Mouse (Mus musculus): ENCODE data around the gene Pmpcb. TPM values are rescaled to one million over a fixed set of nuclear protein-coding genes. Genes with fewer than 3 reads are reported as not detected.
A peak's percentile ranks its signal among the peaks of the same experiment; 100 is the strongest.

Pmpcb gene
- polyA plus RNA-seq, 1 experiment, result 14.6 TPM

- Histone ChIP-seq H3K27me3 (ENCODE audit: control insufficient read depth, insufficient read depth, low read length) (no peaks in the 10 kb centered on the region), H3K4me3 (ENCODE audit: low read depth, low read length) (no peak overlapping the region), H3K36me3 (ENCODE audit: control insufficient read depth, insufficient read depth, low read length) (no peaks in the 10 kb centered on the region), H3K27ac (ENCODE audit: insufficient read depth, low read depth, low read length) (no peak overlapping the region), H3K4me1 (ENCODE audit: control insufficient read depth, insufficient read depth, insufficient read length, low read length) (no peaks in the 10 kb centered on the region)
- WGBS, result 87% methylated on average over 3 of the region's 3 CpGs
- TF ChIP-seq POLR2A (IDR thresholded peaks at IDR 0.05; ENCODE audit: low read depth, low read length), result no peak
Observed at GRCm38 (mm10) chr5:21732177-21732911, 4.6 kb upstream of the Pmpcb start.

DNA sequence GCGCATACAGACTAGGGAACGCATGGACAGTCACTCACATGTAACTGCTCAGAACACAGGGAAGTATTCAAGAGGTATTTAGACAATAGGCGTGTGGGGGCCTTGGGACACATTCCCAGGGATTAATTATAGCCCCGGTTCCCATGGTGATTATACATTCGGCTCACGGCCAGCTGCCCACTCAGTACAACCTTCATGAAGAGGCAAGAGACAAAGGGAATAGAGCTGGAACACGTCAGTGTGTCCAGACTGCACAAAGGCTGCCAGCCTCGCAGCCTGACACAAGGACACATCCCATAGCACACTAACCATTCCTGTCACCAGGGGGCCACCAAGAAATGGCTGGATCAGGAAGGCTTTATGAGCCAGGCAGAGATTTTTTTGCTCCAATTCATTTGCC lies 4.0 kb upstream of the Pmpcb start:
- Histone ChIP-seq H3K27me3 (ENCODE audit: control insufficient read depth, insufficient read depth, low read length) (no peaks in the 10 kb centered on the region), H3K4me3 (ENCODE audit: low read depth, low read length) (no peak overlapping the region), H3K36me3 (ENCODE audit: control insufficient read depth, insufficient read depth, low read length) (no peaks in the 10 kb centered on the region), H3K4me1 (ENCODE audit: control insufficient read depth, insufficient read depth, insufficient read length, low read length) (peaks cover 4% of the 10 kb centered on the region; the same call in 1 of the 2 replicates), H3K27ac (ENCODE audit: insufficient read depth, low read depth, low read length) (no peak overlapping the region)
- TF ChIP-seq CTCF (IDR thresholded peaks at IDR 0.05; ENCODE audit: extremely low read depth, insufficient read length, insufficient replicate concordance, low read depth, low read length) (peak; percentile 43; the same call in 1 of the 2 replicates), POLR2A (IDR thresholded peaks at IDR 0.05; ENCODE audit: low read depth, low read length) (no peak)
- 21% methylated on average over 8 of the region's 8 CpGs for whole genome bisulfite sequencing

- peak overlapping the region; percentile 40 for H3K4me3 ChIP-seq (ENCODE audit: low read depth, low read length)
- WGBS, result 61% methylated on average over 20 of the region's 20 CpGs
Observed at GRCm38 (mm10) chr5:21735100-21735499, 1.8 kb upstream of the Pmpcb start.

GRCm38 (mm10) chr5:21735584-21735983 lies 1.4 kb upstream of the Pmpcb start:
- Histone ChIP-seq H3K27me3 (ENCODE audit: control insufficient read depth, insufficient read depth, low read length) (no peaks in the 10 kb centered on the region), H3K4me3 (ENCODE audit: low read depth, low read length) (peak overlapping the region; percentile 49), H3K36me3 (ENCODE audit: control insufficient read depth, insufficient read depth, low read length) (peaks cover 8% of the 10 kb centered on the region), H3K27ac (ENCODE audit: insufficient read depth, low read depth, low read length) (no peak overlapping the region), H3K4me1 (ENCODE audit: control insufficient read depth, insufficient read depth, insufficient read length, low read length) (peaks cover 5% of the 10 kb centered on the region; the same call in 1 of the 2 replicates)
- WGBS, result 14% methylated on average over 10 of the region's 10 CpGs
- TF ChIP-seq CTCF (IDR thresholded peaks at IDR 0.05; ENCODE audit: extremely low read depth, insufficient read length, insufficient replicate concordance, low read depth, low read length), result peak; percentile 77; the same call in 1 of the 2 replicates
- TF ChIP-seq POLR2A (IDR thresholded peaks at IDR 0.05; ENCODE audit: low read depth, low read length), result no peak

More at GRCm38 (mm10) chr5:21735100-21735499, 1.8 kb upstream of the Pmpcb start:
- Histone ChIP-seq H3K27me3 (ENCODE audit: control insufficient read depth, insufficient read depth, low read length) (no peaks in the 10 kb centered on the region), H3K27ac (ENCODE audit: insufficient read depth, low read depth, low read length) (no peak overlapping the region), H3K36me3 (ENCODE audit: control insufficient read depth, insufficient read depth, low read length) (peaks cover 5% of the 10 kb centered on the region), H3K4me1 (ENCODE audit: control insufficient read depth, insufficient read depth, insufficient read length, low read length) (peaks cover 5% of the 10 kb centered on the region; the same call in 1 of the 2 replicates)
- no peak for TF ChIP-seq CTCF (IDR thresholded peaks at IDR 0.05; ENCODE audit: extremely low read depth, insufficient read length, insufficient replicate concordance, low read depth, low read length)
- TF ChIP-seq POLR2A (IDR thresholded peaks at IDR 0.05; ENCODE audit: low read depth, low read length), result no peak

- H3K4me3 ChIP-seq (ENCODE audit: low read depth, low read length), result no peak overlapping the region
- H3K4me1 ChIP-seq (ENCODE audit: control insufficient read depth, insufficient read depth, insufficient read length, low read length), result peaks cover 5% of the 10 kb centered on the region; the same call in 1 of the 2 replicates
- 77% methylated on average over 11 of the region's 11 CpGs for WGBS
- no peak overlapping the region for H3K27ac ChIP-seq (ENCODE audit: insufficient read depth, low read depth, low read length)
- TF ChIP-seq POLR2A (IDR thresholded peaks at IDR 0.05; ENCODE audit: low read depth, low read length) (no peak), CTCF (IDR thresholded peaks at IDR 0.05; ENCODE audit: extremely low read depth, insufficient read length, insufficient replicate concordance, low read depth, low read length) (no peak)
- H3K27me3 ChIP-seq (ENCODE audit: control insufficient read depth, insufficient read depth, low read length), result no peaks in the 10 kb centered on the region
- H3K36me3 ChIP-seq (ENCODE audit: control insufficient read depth, insufficient read depth, low read length), result peaks cover 9% of the 10 kb centered on the region
Observed at GRCm38 (mm10) chr5:21736046-21736445, 895 bp upstream of the Pmpcb start.

- Histone ChIP-seq H3K36me3 (ENCODE audit: control insufficient read depth, insufficient read depth, low read length) (peaks cover 19% of the 10 kb centered on the region), H3K27me3 (ENCODE audit: control insufficient read depth, insufficient read depth, low read length) (no peaks in the 10 kb centered on the region), H3K4me3 (ENCODE audit: low read depth, low read length) (peak overlapping the region; percentile 99), H3K27ac (ENCODE audit: insufficient read depth, low read depth, low read length) (no peak overlapping the region), H3K4me1 (ENCODE audit: control insufficient read depth, insufficient read depth, insufficient read length, low read length) (peaks cover 5% of the 10 kb centered on the region; the same call in 1 of the 2 replicates)
- TF ChIP-seq POLR2A (IDR thresholded peaks at IDR 0.05; ENCODE audit: low read depth, low read length) (no peak), CTCF (IDR thresholded peaks at IDR 0.05; ENCODE audit: extremely low read depth, insufficient read length, insufficient replicate concordance, low read depth, low read length) (no peak)
- 9% methylated on average over 10 of the region's 10 CpGs for WGBS
Observed at GRCm38 (mm10) chr5:21737620-21738019, 679 bp downstream of the Pmpcb start.

- Histone ChIP-seq H3K27ac (ENCODE audit: insufficient read depth, low read depth, low read length) (no peak overlapping the region), H3K36me3 (ENCODE audit: control insufficient read depth, insufficient read depth, low read length) (peaks cover 32% of the 10 kb centered on the region), H3K27me3 (ENCODE audit: control insufficient read depth, insufficient read depth, low read length) (no peaks in the 10 kb centered on the region), H3K4me1 (ENCODE audit: control insufficient read depth, insufficient read depth, insufficient read length, low read length) (peaks cover 5% of the 10 kb centered on the region; the same call in 1 of the 2 replicates), H3K4me3 (ENCODE audit: low read depth, low read length) (no peak overlapping the region)
- 63% methylated on average over 11 of the region's 11 CpGs for WGBS
- TF ChIP-seq POLR2A (IDR thresholded peaks at IDR 0.05; ENCODE audit: low read depth, low read length) (no peak), CTCF (IDR thresholded peaks at IDR 0.05; ENCODE audit: extremely low read depth, insufficient read length, insufficient replicate concordance, low read depth, low read length) (no peak)
Observed at GRCm38 (mm10) chr5:21739120-21739519, 2.2 kb downstream of the Pmpcb start.
